Mouse (Mus musculus) midbrain, embryonic 14.5 days (tissue): ENCODE results near the gene Ube4b. TPM values are rescaled to one million over a fixed set of nuclear protein-coding genes. Genes with fewer than 3 reads are reported as not detected.

ENCODE experiments used
- ATAC-seq: fragments of 200-750 bp; cut with Nextera tagmentation; 2 replicates; pipeline ENCODE4 v1.8.0; 2017; ENCODE audit warnings: moderate number of reproducible peaks, moderate library complexity; ENCODE audit not compliant: low FRiP score, low TSS enrichment
- DNase-seq: peaks from one replicate; pipeline ENCODE4 v3.0.0-alpha.2; 2015
- H3K27ac ChIP-seq: fragments of 300-500 bp; sonication (generic); replicated peaks from 2 replicates; pipeline ENCODE4 v1.5.1; 2014; ENCODE audit warnings: mild to moderate bottlenecking, low read depth, low read length, moderate library complexity
- H3K27me3 ChIP-seq: fragments of 300-500 bp; sonication (generic); 2 replicates; pipeline ENCODE4 v1.6.1; 2014; ENCODE audit warnings: low read length, control low read depth, mixed read lengths; ENCODE audit not compliant: control insufficient read depth, insufficient read depth
- H3K36me3 ChIP-seq: fragments of 300-500 bp; sonication (generic); 2 replicates; pipeline ENCODE4 v1.6.1; 2014; ENCODE audit warnings: low read length, control low read depth; ENCODE audit not compliant: control insufficient read depth, insufficient read depth
- H3K4me1 ChIP-seq: fragments of 300-500 bp; sonication (generic); 2 replicates; pipeline ENCODE4 v1.6.1; 2014; ENCODE audit warnings: mild to moderate bottlenecking, antibody characterized with exemption, low read length, control low read depth; ENCODE audit not compliant: control insufficient read depth, insufficient read depth
- H3K4me2 ChIP-seq: fragments of 300-500 bp; sonication (generic); 2 replicates; pipeline ENCODE4 v1.6.1; 2014; ENCODE audit warnings: mild to moderate bottlenecking, low read length, moderate library complexity
- H3K4me3 ChIP-seq: fragments of 300-500 bp; sonication (generic); replicated peaks from 2 replicates; pipeline ENCODE4 v1.5.1; 2014; ENCODE audit warnings: low read depth, low read length
- H3K9ac ChIP-seq: fragments of 300-500 bp; sonication (generic); replicated peaks from 2 replicates; pipeline ENCODE4 v1.6.1; 2014; ENCODE audit warnings: mild to moderate bottlenecking, low read length, moderate library complexity
- H3K9me3 ChIP-seq: fragments of 300-500 bp; sonication (generic); 2 replicates; pipeline ENCODE4 v1.6.1; 2016; ENCODE audit warnings: low read length, control low read depth, mixed read lengths; ENCODE audit not compliant: control insufficient read depth
- WGBS: fragments of 180-500 bp; shearing (Covaris S2); extraction: QIAGEN DNeasy Blood & Tissue Kit; methylation state at CpG from one replicate; pipeline ENCODE4 v1.1.7; 2014; 5-methylcytosine and 5-hydroxymethylcytosine counted together
- polyA plus RNA-seq: library from polyadenylated mRNA; unstranded; fragments of >200 nt; fragmentation: Nextera tagmentation; extraction: Ambion mirVana; gene quantifications from 2 replicates; pipeline ENCODE4 v1.2.1, GENCODE M21; 2014

Gene Ube4b
- polyA plus RNA-seq, 1 experiment from 2014 or later: 56.8 TPM

DNA sequence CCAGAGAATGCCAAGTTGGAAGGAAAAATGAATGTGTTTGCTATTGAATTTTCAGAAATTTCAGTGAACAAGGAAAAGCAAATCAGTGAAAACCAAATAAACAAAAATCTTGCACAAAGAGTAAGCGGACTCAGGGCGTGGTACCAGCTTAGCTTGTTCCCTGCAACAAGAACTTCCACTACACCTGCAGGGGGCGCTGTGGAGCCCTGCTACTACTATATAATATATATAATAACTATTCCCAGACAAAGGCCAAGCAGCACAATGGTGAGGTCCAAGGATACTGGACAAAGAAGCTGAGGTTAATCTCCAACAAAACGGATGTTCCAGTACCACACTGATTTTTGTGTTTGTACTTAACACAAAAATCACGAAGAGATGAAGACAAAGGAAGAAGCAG is 53.1 kb downstream of the Ube4b start:
- peak; percentile 82 for DNase-seq
- Histone ChIP-seq H3K4me3 (no peak overlapping the region), H3K27me3 (no peaks in the 10 kb centered on the region), H3K36me3 (peaks cover 60% of the 10 kb centered on the region), H3K27ac (no peak overlapping the region), H3K9me3 (no peaks in the 10 kb centered on the region), H3K4me2 (no peak overlapping the region), H3K9ac (no peak overlapping the region), H3K4me1 (0 out of 2 replicates have a peak, but pooled peaks cover under 1% of the 10 kb centered on the region)
- WGBS: 62% methylated on average over 5 of the region's 5 CpGs
- no peak for ATAC-seq

DNA sequence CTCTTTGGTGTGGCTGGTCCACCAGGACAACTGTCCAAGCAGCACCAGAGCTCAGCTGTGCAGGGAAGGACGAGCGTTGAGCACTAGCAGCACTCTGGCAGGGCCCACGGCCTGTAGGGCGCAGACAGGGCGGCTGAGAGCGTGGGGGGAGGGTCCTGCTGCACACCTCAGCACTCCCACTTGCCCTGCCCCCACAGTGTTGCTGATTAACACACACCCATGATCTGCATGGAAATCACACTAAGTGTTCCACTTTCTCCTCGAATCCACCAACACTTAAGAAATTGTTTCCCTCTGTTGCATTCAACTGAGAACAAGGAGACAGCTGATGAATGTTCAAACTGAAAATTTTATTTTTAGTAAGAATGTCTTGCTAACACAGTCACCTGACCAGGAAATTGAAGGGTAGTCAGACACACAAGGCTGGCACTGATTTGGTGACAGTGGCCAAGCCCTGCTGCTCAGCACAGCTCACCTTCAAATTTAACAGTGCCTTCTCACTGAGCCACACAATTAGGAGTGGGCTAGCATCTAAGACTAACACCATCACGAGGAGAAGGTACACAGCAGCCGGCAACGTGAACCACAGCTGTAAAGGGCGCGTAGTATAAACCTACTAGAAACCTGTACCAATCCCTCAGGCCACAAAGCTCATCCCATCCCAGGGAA is 60.7 kb downstream of the Ube4b start:
- Histone ChIP-seq H3K4me1 (no peaks in the 10 kb centered on the region), H3K4me2 (no peak overlapping the region), H3K9me3 (no peaks in the 10 kb centered on the region), H3K27me3 (no peaks in the 10 kb centered on the region), H3K27ac (no peak overlapping the region), H3K9ac (no peak overlapping the region), H3K36me3 (peaks cover 81% of the 10 kb centered on the region), H3K4me3 (no peak overlapping the region)
- no peak for ATAC-seq
- no peak for DNase-seq
- WGBS: 85% methylated on average over 12 of the region's 12 CpGs

DNA sequence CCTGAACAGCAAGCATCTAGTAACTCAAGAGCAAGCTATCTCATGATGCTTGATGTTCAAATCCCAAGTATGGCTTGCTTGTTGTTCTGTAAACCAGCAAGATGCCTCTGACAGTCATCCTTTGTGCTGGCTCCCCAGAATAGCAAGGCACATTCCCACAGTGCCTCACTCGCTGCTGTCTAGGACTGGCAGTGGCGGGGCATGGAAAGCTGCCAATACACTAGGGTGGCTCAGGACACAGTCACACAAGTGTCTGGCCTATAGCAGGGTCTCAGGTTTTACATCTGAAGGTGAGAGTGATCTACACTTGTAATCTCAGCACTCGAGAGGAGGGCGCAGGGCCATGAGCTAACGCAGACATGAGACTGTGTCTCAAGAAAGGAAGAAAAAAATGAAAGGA is 61.7 kb downstream of the Ube4b start:
- H3K27ac ChIP-seq: no peak overlapping the region
- H3K4me3 ChIP-seq: no peak overlapping the region
- H3K4me1 ChIP-seq: no peaks in the 10 kb centered on the region
- no peak for ATAC-seq
- peaks cover 83% of the 10 kb centered on the region for H3K36me3 ChIP-seq
- no peaks in the 10 kb centered on the region for H3K27me3 ChIP-seq
- H3K9ac ChIP-seq: no peak overlapping the region
- DNase-seq: peak; percentile 43
- H3K9me3 ChIP-seq: no peaks in the 10 kb centered on the region
- no peak overlapping the region for H3K4me2 ChIP-seq
- whole genome bisulfite sequencing: 86% methylated on average over 5 of the region's 5 CpGs

DNA sequence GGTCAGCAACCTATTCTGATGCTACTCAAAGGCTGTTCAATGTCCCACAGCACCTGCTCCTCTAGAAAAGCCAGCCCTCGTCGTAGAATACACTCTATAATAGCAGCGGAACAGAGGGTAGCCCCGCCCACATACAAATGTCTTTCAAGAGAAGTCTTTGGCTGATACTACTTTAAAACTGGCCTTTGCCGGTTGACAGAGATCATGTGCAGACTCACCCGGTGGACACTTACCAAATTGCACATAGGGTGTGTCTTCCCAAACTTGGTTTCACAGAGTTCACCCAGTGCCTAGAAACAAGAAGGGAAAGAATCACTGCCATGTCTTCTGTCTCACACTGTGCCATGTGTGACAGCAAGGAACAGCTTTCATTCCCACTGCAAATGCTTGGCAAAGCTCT is 65.5 kb downstream of the Ube4b start:
- Histone ChIP-seq H3K27me3 (no peaks in the 10 kb centered on the region), H3K36me3 (peaks cover 96% of the 10 kb centered on the region), H3K27ac (no peak overlapping the region), H3K9me3 (no peaks in the 10 kb centered on the region), H3K4me3 (no peak overlapping the region), H3K4me1 (no peaks in the 10 kb centered on the region), H3K4me2 (no peak overlapping the region), H3K9ac (no peak overlapping the region)
- 80% methylated on average over 6 of the region's 6 CpGs for WGBS
- no peak for DNase-seq
- no peak for ATAC-seq

- no peaks in the 10 kb centered on the region for H3K27me3 ChIP-seq
Measured at GRCm38 (mm10) chr4:149360647-149361046, 65.9 kb downstream of the Ube4b start.

DNA sequence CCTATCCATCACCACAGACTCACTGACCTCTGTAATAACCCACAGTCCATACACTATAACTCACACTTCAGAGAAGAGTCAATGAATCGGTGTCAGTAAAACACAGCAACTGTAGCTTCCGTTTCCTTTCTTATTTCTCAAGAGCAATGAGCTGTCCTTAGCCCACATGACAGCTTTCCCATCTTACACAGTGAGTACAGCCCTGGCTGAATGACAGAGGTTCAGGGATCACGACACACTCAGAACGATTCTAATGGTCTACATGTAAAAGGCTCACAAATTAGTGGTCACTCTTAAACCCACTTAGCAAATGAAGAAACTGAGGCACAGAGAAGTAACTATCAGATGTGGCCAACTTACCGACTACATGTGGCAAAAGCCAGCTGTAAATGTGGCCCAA is 68.6 kb downstream of the Ube4b start:
- no peak overlapping the region for H3K4me3 ChIP-seq
- H3K9ac ChIP-seq: no peak overlapping the region
- no peak for DNase-seq
- no peak for ATAC-seq
- WGBS: 95% methylated on average over 5 of the region's 5 CpGs
- H3K27me3 ChIP-seq: no peaks in the 10 kb centered on the region
- peaks cover 94% of the 10 kb centered on the region for H3K36me3 ChIP-seq
- no peaks in the 10 kb centered on the region for H3K9me3 ChIP-seq
- H3K27ac ChIP-seq: no peak overlapping the region
- no peaks in the 10 kb centered on the region for H3K4me1 ChIP-seq
- H3K4me2 ChIP-seq: no peak overlapping the region

More at GRCm38 (mm10) chr4:149360647-149361046, 65.9 kb downstream of the Ube4b start:
- Histone ChIP-seq H3K36me3 (peaks cover 96% of the 10 kb centered on the region), H3K27ac (no peak overlapping the region), H3K9me3 (no peaks in the 10 kb centered on the region), H3K4me1 (no peaks in the 10 kb centered on the region), H3K4me2 (no peak overlapping the region), H3K4me3 (no peak overlapping the region), H3K9ac (no peak overlapping the region)
- WGBS: 97% methylated on average over 5 of the region's 5 CpGs
- DNase-seq (no peak), ATAC-seq (no peak)

- no peak for ATAC-seq
- no peak overlapping the region for H3K4me2 ChIP-seq
- no peak for DNase-seq
- H3K9ac ChIP-seq: no peak overlapping the region
- no peaks in the 10 kb centered on the region for H3K9me3 ChIP-seq
- H3K4me1 ChIP-seq: no peaks in the 10 kb centered on the region
- H3K27ac ChIP-seq: no peak overlapping the region
- 98% methylated on average over 8 of the region's 8 CpGs for WGBS
- H3K27me3 ChIP-seq: no peaks in the 10 kb centered on the region
- H3K36me3 ChIP-seq: peaks cover 93% of the 10 kb centered on the region
- H3K4me3 ChIP-seq: no peak overlapping the region
Measured at GRCm38 (mm10) chr4:149354671-149355070, 71.9 kb downstream of the Ube4b start.

DNA sequence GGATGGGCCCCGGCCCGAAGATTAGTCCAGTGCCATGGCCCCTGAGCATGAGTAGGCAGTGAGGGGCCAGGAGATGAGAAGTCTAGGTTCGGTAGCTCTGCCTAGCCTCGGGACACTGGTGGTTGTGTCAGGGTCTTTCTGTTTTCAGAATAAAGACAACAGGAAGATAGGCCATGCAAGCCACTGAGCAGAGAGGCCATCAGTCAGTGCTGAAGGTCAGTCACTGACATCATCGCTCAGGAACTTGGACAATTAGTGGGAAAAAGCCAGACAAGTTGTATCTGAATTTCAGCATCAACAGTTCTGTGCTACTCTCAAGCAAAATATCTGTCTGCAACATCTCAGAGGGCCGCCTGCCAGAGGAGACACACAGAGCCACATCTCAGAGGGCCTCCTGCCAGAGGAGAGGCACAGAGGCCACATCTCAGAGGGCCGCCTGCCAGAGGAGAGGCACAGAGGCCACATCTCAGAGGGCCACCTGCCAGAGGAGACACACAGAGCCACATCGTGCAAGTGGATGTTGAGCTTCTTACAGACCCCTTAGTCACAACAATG is 74.9 kb downstream of the Ube4b start:
- peaks cover 87% of the 10 kb centered on the region for H3K36me3 ChIP-seq

GRCm38 (mm10) chr4:149348963-149349362 is 77.6 kb downstream of the Ube4b start:
- Histone ChIP-seq H3K36me3 (peaks cover 89% of the 10 kb centered on the region), H3K4me3 (no peak overlapping the region), H3K9me3 (no peaks in the 10 kb centered on the region), H3K4me1 (no peaks in the 10 kb centered on the region), H3K27ac (no peak overlapping the region), H3K4me2 (no peak overlapping the region), H3K9ac (no peak overlapping the region), H3K27me3 (no peaks in the 10 kb centered on the region)
- DNase-seq (peak; percentile 22), ATAC-seq (no peak)
- WGBS: 83% methylated on average over 5 of the region's 5 CpGs

More for the DNA sequence above, 74.9 kb downstream of the Ube4b start:
- ATAC-seq (no peak), DNase-seq (no peak)
- no peaks in the 10 kb centered on the region for H3K4me1 ChIP-seq
- no peak overlapping the region for H3K4me3 ChIP-seq
- no peak overlapping the region for H3K4me2 ChIP-seq
- H3K9me3 ChIP-seq: no peaks in the 10 kb centered on the region
- no peak overlapping the region for H3K9ac ChIP-seq
- no peaks in the 10 kb centered on the region for H3K27me3 ChIP-seq
- 89% methylated on average over 8 of the region's 8 CpGs for WGBS
- H3K27ac ChIP-seq: no peak overlapping the region
